Mouse (Mus musculus) lung, embryonic 16.5 days (tissue): Measurements from ENCODE around the gene Bcl7a. TPM values are rescaled to one million over a fixed set of nuclear protein-coding genes. Genes with fewer than 3 reads are reported as not detected.

Source experiments
- ATAC-seq: fragments of 200-750 bp; cut with Nextera tagmentation; 2 replicates; pipeline ENCODE4 v1.8.0; 2017; ENCODE audit warnings: low read depth, mild to moderate bottlenecking, moderate library complexity
- H3K27ac ChIP-seq: fragments of 300-500 bp; sonication (generic); 2 replicates; pipeline ENCODE4 v1.5.1; 2014; ENCODE audit warnings: mild to moderate bottlenecking, control low read depth, low read length
- H3K27me3 ChIP-seq: fragments of 300-500 bp; sonication (generic); 2 replicates; pipeline ENCODE4 v1.6.1; 2014; ENCODE audit warnings: low read depth, low read length, mixed read lengths; ENCODE audit not compliant: control insufficient read depth, insufficient read depth
- H3K36me3 ChIP-seq: fragments of 300-500 bp; sonication (generic); 2 replicates; pipeline ENCODE4 v1.6.1; 2014; ENCODE audit warnings: low read length; ENCODE audit not compliant: control insufficient read depth, insufficient read depth
- H3K4me1 ChIP-seq: fragments of 300-500 bp; sonication (generic); replicated peaks from 2 replicates; pipeline ENCODE4 v1.6.1; 2014; ENCODE audit warnings: low read length, mixed read lengths; ENCODE audit not compliant: control insufficient read depth, insufficient read depth
- H3K4me2 ChIP-seq: fragments of 300-500 bp; sonication (generic); 2 replicates; pipeline ENCODE4 v1.6.1; 2014; ENCODE audit warnings: low read depth, low read length, control low read depth
- H3K4me3 ChIP-seq: fragments of 300-500 bp; sonication (generic); 2 replicates; pipeline ENCODE4 v1.5.1; 2014; ENCODE audit warnings: mild to moderate bottlenecking, low read length, control low read depth
- H3K9ac ChIP-seq: fragments of 300-500 bp; sonication (generic); 2 replicates; pipeline ENCODE4 v1.6.1; 2014; ENCODE audit warnings: low read length, control low read depth
- H3K9me3 ChIP-seq: fragments of 300-500 bp; sonication (generic); 2 replicates; pipeline ENCODE4 v1.6.1; 2016; ENCODE audit warnings: low read length; ENCODE audit not compliant: control insufficient read depth
- WGBS: fragments of 180-500 bp; shearing (Covaris S2); extraction: QIAGEN DNeasy Blood & Tissue Kit; methylation state at CpG from one replicate; pipeline ENCODE4 v1.1.7; 2014; 5-methylcytosine and 5-hydroxymethylcytosine counted together
- polyA plus RNA-seq: library from polyadenylated mRNA; unstranded; fragments of >200 nt; fragmentation: Nextera tagmentation; extraction: Ambion mirVana; gene quantifications from 2 replicates; pipeline ENCODE4 v1.2.1, GENCODE M21; 2015

Bcl7a gene
- polyA plus RNA-seq, 1 experiment from 2014 or later = 23.9 TPM

- peak overlapping the region; percentile 99 for H3K27ac ChIP-seq
- H3K4me3 ChIP-seq = peak overlapping the region; percentile 91
- H3K9me3 ChIP-seq = no peaks in the 10 kb centered on the region
- peaks cover 22% of the 10 kb centered on the region for H3K4me1 ChIP-seq
- H3K9ac ChIP-seq = peak overlapping the region; percentile 98
- WGBS = under 1% methylated on average over 22 of the region's 22 CpGs
- no peaks in the 10 kb centered on the region for H3K27me3 ChIP-seq
- peak; percentile 72 for ATAC-seq
- peak overlapping the region; percentile 91 for H3K4me2 ChIP-seq
- H3K36me3 ChIP-seq = no peaks in the 10 kb centered on the region
These were observed 2.4 kb downstream of the Bcl7a start for GRCm38 (mm10) chr5:123345853-123346654.

DNA sequence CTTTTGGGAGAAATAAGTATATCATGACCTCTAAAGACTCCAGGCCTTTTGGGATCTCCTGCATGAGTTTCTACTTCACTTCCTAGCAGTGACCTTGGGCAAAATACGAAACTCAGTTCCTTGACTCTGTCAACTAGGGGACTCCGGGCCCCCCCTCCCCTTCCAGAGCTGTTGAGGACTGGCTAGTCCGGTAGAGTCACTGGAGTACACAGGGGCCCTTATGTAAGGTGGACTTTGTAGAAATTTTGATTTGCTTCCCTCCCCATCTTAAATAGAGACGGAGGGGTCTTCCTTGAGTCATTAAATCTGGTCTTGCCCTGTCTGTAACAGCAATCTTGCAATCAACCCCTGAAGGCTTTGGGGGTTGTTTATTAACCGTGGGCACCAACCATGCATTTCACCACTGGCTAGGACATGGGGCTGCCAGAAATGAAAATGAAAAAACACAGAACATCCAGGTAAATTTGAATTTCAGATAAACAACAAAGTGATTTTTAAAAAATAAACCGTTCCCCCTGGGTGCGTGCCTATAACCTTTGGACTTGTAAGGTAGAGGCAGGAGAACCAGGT is 3.2 kb downstream of the Bcl7a start:
- H3K36me3 ChIP-seq = no peaks in the 10 kb centered on the region
- peaks cover 22% of the 10 kb centered on the region for H3K4me1 ChIP-seq
- H3K27me3 ChIP-seq = no peaks in the 10 kb centered on the region
- H3K9ac ChIP-seq = peak overlapping the region; percentile 98
- no peak for ATAC-seq
- H3K4me2 ChIP-seq = peak overlapping the region; percentile 91
- H3K9me3 ChIP-seq = no peaks in the 10 kb centered on the region
- H3K4me3 ChIP-seq = peak overlapping the region; percentile 91
- WGBS = 52% methylated on average over 7 of the region's 7 CpGs
- H3K27ac ChIP-seq = peak overlapping the region; percentile 99

DNA sequence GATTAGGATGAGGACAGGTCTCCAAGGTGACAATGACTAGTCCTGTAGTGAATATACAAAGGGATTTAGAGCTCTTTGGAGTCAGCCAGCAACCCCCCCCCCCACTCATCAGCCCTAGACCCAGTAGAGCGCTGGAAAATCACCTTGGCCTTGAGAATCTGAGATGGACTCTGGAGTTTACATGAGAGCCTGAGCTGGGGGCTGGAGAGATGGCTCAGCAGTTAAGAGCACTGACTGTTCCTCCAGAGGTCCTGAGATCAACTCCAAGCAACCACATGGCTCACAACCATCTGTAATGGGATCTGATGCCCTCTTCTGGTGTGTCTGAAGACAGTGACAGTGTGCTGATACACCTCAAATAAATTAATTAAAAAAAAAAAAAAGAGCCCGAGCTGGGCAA is 4.4 kb downstream of the Bcl7a start:
- no peak for ATAC-seq

DNA sequence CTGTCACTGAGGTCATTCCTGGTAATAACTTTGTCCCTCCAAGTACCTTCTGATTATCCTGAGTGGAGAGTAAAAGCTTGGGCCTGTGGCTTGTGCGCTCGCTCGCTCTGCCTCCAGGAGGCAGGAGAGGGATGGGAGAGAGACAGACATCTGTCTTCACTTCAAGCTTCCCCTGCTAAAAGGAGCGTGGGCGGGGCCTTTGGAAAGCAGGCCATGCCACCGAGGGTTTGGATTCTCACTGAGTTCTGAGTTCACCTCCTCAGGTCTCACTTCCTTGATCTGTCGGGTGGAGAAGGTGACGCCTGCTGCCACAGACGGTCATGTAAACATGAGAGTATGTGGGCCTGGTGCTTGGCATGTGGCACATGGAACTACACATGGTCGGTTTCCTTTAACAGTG is 6.8 kb downstream of the Bcl7a start:
- Histone ChIP-seq H3K9me3 (no peaks in the 10 kb centered on the region), H3K27me3 (no peaks in the 10 kb centered on the region), H3K4me1 (peaks cover 25% of the 10 kb centered on the region), H3K4me3 (no peak overlapping the region), H3K36me3 (peaks cover 5% of the 10 kb centered on the region), H3K9ac (no peak overlapping the region), H3K4me2 (no peak overlapping the region), H3K27ac (no peak overlapping the region)
- ATAC-seq = no peak
- WGBS = 53% methylated on average over 10 of the region's 10 CpGs

More for the DNA sequence above, 4.4 kb downstream of the Bcl7a start:
- peaks cover 5% of the 10 kb centered on the region for H3K36me3 ChIP-seq
- no peak overlapping the region for H3K4me2 ChIP-seq
- no peak overlapping the region for H3K9ac ChIP-seq
- H3K4me1 ChIP-seq = peaks cover 25% of the 10 kb centered on the region
- H3K9me3 ChIP-seq = no peaks in the 10 kb centered on the region
- no peak overlapping the region for H3K4me3 ChIP-seq
- 79% methylated on average over 2 of the region's 2 CpGs for WGBS
- H3K27me3 ChIP-seq = no peaks in the 10 kb centered on the region
- H3K27ac ChIP-seq = no peak overlapping the region

DNA sequence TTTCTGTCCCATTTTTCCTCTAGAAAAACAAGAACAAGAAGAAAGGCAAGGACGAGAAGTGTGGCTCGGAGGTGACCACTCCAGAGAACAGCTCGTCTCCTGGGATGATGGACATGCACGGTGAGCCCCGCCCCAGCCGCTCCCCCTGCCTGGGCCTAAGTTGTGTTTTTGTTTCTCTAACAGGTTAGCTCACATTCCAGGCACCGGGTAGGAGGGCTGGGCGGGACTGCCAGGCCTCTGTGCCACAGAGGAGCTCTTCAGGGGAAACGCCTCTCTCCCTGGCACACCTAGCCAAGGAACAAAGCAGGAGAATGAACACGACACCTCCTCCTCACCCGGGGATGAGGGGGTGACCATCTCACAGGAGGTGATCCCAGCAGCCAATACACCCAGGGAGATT is 12.3 kb downstream of the Bcl7a start:
- Histone ChIP-seq H3K4me1 (peaks cover 7% of the 10 kb centered on the region; the same call in 1 of the 2 replicates), H3K27me3 (no peaks in the 10 kb centered on the region), H3K27ac (peak overlapping the region; percentile 42), H3K4me3 (no peak overlapping the region), H3K36me3 (peaks cover 28% of the 10 kb centered on the region), H3K9ac (0 out of 2 replicates have a peak overlapping the region, but pooled peaks have one; percentile 18), H3K4me2 (no peak overlapping the region), H3K9me3 (no peaks in the 10 kb centered on the region)
- WGBS = 54% methylated on average over 11 of the region's 11 CpGs
- peak; percentile 94 for ATAC-seq

DNA sequence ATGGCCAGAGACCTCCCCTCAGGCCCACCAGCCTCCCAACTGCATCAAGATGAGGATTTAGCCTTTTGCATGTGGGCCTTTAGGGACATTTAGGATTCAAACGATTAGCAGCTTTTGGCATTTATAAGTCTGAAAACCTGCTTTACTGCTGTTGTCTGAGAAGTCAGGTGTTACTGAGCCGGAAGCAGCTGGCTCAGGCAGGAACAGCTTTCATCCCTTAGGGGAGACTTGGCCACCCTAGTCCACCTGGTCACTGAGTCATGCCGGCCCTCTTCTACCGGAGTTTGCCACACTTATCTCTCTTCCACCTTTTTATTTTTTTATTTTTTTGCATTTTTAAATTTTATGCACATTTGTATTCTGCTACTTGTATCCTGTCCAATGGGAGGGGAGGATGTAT is 13.6 kb downstream of the Bcl7a start:
- no peak overlapping the region for H3K4me3 ChIP-seq
- no peak overlapping the region for H3K4me2 ChIP-seq
- H3K4me1 ChIP-seq = peaks cover 7% of the 10 kb centered on the region; the same call in 1 of the 2 replicates
- WGBS = 87% methylated on average over 4 of the region's 4 CpGs
- H3K27ac ChIP-seq = no peak overlapping the region
- H3K27me3 ChIP-seq = no peaks in the 10 kb centered on the region
- H3K9me3 ChIP-seq = no peaks in the 10 kb centered on the region
- H3K9ac ChIP-seq = no peak overlapping the region
- H3K36me3 ChIP-seq = peaks cover 32% of the 10 kb centered on the region
- no peak for ATAC-seq

DNA sequence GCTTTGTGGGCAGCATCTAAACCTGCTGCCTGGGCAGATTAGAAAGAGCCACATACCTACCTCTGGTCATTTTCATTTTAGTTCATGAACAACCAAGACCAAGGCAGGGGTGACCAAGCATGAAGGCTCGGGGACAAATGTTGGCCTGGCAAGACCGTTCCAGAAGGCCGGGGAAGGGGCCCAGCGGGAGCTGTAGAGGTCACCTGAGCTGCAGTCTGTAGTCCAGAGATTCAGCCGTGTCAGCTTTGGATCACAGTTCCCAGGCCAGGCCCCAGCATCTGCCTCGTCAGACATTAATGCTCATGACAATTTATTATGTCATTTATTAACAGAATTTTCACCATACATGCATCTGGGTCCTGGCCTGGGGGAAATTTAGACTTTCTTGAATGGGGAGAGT is 15.8 kb downstream of the Bcl7a start:
- WGBS = 84% methylated on average over 6 of the region's 6 CpGs
- Histone ChIP-seq H3K4me1 (peaks cover 2% of the 10 kb centered on the region; the same call in 1 of the 2 replicates), H3K36me3 (peaks cover 36% of the 10 kb centered on the region), H3K27ac (no peak overlapping the region), H3K9ac (no peak overlapping the region), H3K4me3 (no peak overlapping the region), H3K4me2 (no peak overlapping the region), H3K27me3 (no peaks in the 10 kb centered on the region), H3K9me3 (no peaks in the 10 kb centered on the region)
- ATAC-seq = no peak

DNA sequence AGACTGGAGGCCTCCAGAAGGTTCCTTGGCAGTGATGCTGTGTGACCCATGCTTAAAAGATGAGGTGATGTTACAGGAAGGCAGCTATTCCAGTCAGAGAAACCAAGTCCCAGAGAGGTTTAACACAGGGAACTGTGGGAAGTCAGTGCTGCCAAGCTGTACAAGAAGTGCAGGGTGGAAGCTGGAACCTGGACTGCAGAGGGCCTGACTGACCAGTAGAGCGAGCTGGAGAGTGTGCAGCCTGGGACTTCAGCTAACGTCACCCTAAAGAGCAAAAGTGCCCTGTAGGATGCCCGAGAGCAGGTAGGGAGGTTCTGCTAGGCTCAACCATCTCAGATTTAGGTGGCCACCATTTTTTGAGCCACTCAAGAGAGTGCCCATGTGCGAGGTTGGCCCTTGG is 19.3 kb downstream of the Bcl7a start:
- 85% methylated on average over 4 of the region's 4 CpGs for WGBS
- H3K27ac ChIP-seq = no peak overlapping the region
- no peak for ATAC-seq

DNA sequence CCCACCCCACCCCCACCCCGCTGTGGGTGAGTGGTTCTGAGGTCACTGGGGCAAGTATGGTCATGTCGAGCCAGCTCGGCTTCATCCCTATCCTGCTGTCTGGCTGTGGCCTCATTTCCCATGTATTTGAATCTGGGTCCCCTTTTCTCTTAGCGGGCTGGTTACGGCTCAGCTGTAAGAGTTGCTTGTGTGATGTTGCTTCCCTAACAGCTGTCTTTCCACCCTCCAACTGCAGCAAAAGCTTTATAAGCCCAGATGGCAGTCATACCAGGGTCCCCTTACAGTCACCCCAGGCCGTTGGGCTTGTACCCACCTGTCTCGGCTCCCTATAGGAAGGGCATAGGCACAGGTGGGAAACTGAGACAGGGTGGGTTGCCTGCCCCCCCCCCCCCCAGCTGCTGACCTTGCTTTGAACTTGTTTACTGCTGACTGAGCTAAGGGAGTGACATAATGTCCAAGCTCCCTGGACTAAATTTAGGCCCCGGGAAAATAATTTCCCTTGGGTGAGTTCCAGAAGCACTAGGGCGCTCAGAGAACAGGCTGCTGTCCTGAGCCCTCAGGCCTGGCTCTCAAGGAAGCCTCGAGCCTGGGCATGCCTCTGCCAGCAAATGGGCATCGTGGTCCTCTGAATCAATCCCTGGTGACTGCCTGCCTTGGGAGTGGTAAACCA is 20.8 kb downstream of the Bcl7a start:
- Histone ChIP-seq H3K27me3 (no peaks in the 10 kb centered on the region), H3K4me3 (no peak overlapping the region), H3K9me3 (no peaks in the 10 kb centered on the region), H3K9ac (no peak overlapping the region), H3K36me3 (peaks cover 21% of the 10 kb centered on the region), H3K4me2 (no peak overlapping the region), H3K27ac (peak overlapping the region; percentile 65), H3K4me1 (peaks cover 3% of the 10 kb centered on the region; the same call in 1 of the 2 replicates)
- peak; percentile 81 for ATAC-seq
- WGBS = 72% methylated on average over 11 of the region's 11 CpGs

More for the DNA sequence above, 19.3 kb downstream of the Bcl7a start:
- H3K36me3 ChIP-seq = peaks cover 33% of the 10 kb centered on the region
- no peak overlapping the region for H3K9ac ChIP-seq
- H3K4me2 ChIP-seq = no peak overlapping the region
- H3K4me1 ChIP-seq = peaks cover 3% of the 10 kb centered on the region; the same call in 1 of the 2 replicates
- no peaks in the 10 kb centered on the region for H3K27me3 ChIP-seq
- no peak overlapping the region for H3K4me3 ChIP-seq
- no peaks in the 10 kb centered on the region for H3K9me3 ChIP-seq
